Mouse (Mus musculus): Measurements from ENCODE around the gene Psmg1. TPM values are rescaled to one million over a fixed set of nuclear protein-coding genes. Genes with fewer than 3 reads are reported as not detected.

Gene Psmg1
- polyA plus RNA-seq, 1 experiment from 2014 or later = 79.3 TPM

Small RNA genes lying within 50 kb of the gene (microRNA-seq; reads per million reads assigned to microRNA genes)
- gene Gm27833 (ENCODE audit: borderline number of aligned reads) = not detected

Other genes with a start within 250 kb of the Psmg1 start
- 107 and 108 TPM in 2 replicates for gene Brwd1, start 91.6 kb upstream of the Psmg1 start, polyA plus RNA-seq (2014; fragmentation: Nextera tagmentation; extraction: Ambion mirVana)
- 528 and 592 TPM in 2 replicates for gene Hmgn1, start 136.8 kb upstream of the Psmg1 start, polyA plus RNA-seq (2014; fragmentation: Nextera tagmentation; extraction: Ambion mirVana)
- gene Wrb, start 154.4 kb upstream of the Psmg1 start, polyA plus RNA-seq (2014; fragmentation: Nextera tagmentation; extraction: Ambion mirVana) = 61.3 and 63.0 TPM in 2 replicates
- gene Lca5l, start 201.3 kb upstream of the Psmg1 start, polyA plus RNA-seq (2014; fragmentation: Nextera tagmentation; extraction: Ambion mirVana) = 1.8 and 2.1 TPM in 2 replicates
- 25.4 and 40.9 TPM in 2 replicates for gene Sh3bgr, start 209.5 kb upstream of the Psmg1 start, polyA plus RNA-seq (2014; fragmentation: Nextera tagmentation; extraction: Ambion mirVana)
- gene B3galt5, start 244.8 kb upstream of the Psmg1 start, polyA plus RNA-seq (2014; fragmentation: Nextera tagmentation; extraction: Ambion mirVana) = 0.45 and 1.2 TPM in 2 replicates